Mouse (Mus musculus) forebrain, embryonic 15.5 days (tissue): ENCODE measurements around the gene Ube2b. TPM values are rescaled to one million over a fixed set of nuclear protein-coding genes. Genes with fewer than 3 reads are reported as not detected.

Source experiments
- ATAC-seq: fragments of 200-750 bp; cut with Nextera tagmentation; replicated peaks from 2 replicates; pipeline ENCODE4 v1.8.0; 2017; ENCODE audit warnings: mild to moderate bottlenecking, moderate TSS enrichment, moderate library complexity
- H3K27ac ChIP-seq: fragments of 300-500 bp; sonication (generic); replicated peaks from 2 replicates; pipeline ENCODE4 v1.5.1; 2015; ENCODE audit warnings: mild to moderate bottlenecking, inconsistent platforms
- H3K27me3 ChIP-seq: fragments of 300-500 bp; sonication (generic); 2 replicates; pipeline ENCODE4 v1.6.1; 2015; ENCODE audit warnings: inconsistent platforms
- H3K36me3 ChIP-seq: fragments of 300-500 bp; sonication (generic); 2 replicates; pipeline ENCODE4 v1.6.1; 2015; ENCODE audit warnings: mild to moderate bottlenecking, inconsistent platforms
- H3K4me1 ChIP-seq: fragments of 300-500 bp; sonication (generic); 2 replicates; pipeline ENCODE4 v1.6.1; 2015; ENCODE audit warnings: inconsistent platforms
- H3K4me2 ChIP-seq: fragments of 300-500 bp; sonication (generic); replicated peaks from 2 replicates; pipeline ENCODE4 v1.6.1; 2015; ENCODE audit warnings: mild to moderate bottlenecking, inconsistent platforms
- H3K4me3 ChIP-seq: fragments of 300-500 bp; sonication (generic); 2 replicates; pipeline ENCODE4 v1.5.1; 2015; ENCODE audit warnings: mild to moderate bottlenecking, inconsistent platforms
- H3K9ac ChIP-seq: fragments of 300-500 bp; sonication (generic); replicated peaks from 2 replicates; pipeline ENCODE4 v1.6.1; 2015; ENCODE audit warnings: mild to moderate bottlenecking, inconsistent platforms
- H3K9me3 ChIP-seq: fragments of 300-500 bp; sonication (generic); 2 replicates; pipeline ENCODE4 v1.6.1; 2016; ENCODE audit warnings: inconsistent platforms
- WGBS: fragments of 180-500 bp; shearing (Covaris S2); methylation state at CpG from one replicate; pipeline ENCODE4 v1.1.7; 2015; ENCODE audit warnings: mixed read lengths; 5-methylcytosine and 5-hydroxymethylcytosine counted together
- polyA plus RNA-seq: library from polyadenylated mRNA; unstranded; fragments of >200 nt; fragmentation: Nextera tagmentation; extraction: Ambion mirVana; gene quantifications from 2 replicates; pipeline ENCODE4 v1.2.1, GENCODE M21; 2015

The Ube2b gene
- polyA plus RNA-seq, 1 experiment from 2014 or later = 289 TPM

DNA sequence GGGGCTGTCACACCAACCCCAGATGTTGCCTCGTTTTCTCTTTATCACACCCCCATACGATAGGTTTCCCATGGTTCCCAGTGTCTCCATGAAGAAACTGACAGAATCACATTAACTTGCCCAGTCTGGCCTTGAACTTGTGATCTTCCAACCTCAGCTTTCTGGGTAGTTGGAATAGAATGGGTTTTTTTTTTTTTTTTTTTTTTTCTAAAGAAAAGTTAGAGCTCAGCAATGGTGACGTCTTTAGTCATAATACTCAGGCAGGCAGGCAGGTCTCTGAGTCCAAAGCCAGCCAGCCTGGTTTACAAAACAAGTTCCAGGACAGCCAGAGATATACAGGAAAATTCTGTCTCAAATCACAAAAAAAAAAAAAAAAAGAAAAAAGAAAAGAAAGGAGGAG is 56.3 kb downstream of the Ube2b start:
- ATAC-seq = no peak
- Histone ChIP-seq H3K9ac (no peak overlapping the region), H3K36me3 (no peaks in the 10 kb centered on the region), H3K4me2 (no peak overlapping the region), H3K4me3 (no peak overlapping the region), H3K27ac (no peak overlapping the region), H3K27me3 (no peaks in the 10 kb centered on the region), H3K4me1 (peaks cover 19% of the 10 kb centered on the region; the same call in 1 of the 2 replicates), H3K9me3 (no peaks in the 10 kb centered on the region)
- WGBS = 69% methylated on average over 3 of the region's 3 CpGs

DNA sequence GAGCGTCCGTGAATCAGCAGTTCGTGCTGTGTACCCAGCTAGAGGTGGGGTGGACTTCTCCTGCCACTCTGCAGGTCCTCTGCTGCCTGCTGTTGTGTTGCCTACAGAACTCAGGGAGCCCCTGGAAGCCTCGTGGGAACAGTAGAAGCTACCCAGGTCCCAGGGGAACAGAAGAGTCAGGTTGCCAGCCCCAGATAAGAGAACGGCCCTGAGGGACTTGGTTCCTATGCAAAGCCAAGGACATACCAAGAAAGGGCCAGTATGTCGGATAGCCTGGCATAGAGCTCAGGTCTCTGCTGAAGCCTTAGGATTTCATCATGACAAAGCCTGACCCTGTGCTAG is 57.1 kb downstream of the Ube2b start:
- no peak overlapping the region; the same call in 1 of the 2 replicates for H3K4me2 ChIP-seq
- no peak for ATAC-seq
- no peaks in the 10 kb centered on the region for H3K27me3 ChIP-seq
- H3K9ac ChIP-seq = no peak overlapping the region
- peaks cover 19% of the 10 kb centered on the region; the same call in 1 of the 2 replicates for H3K4me1 ChIP-seq
- H3K27ac ChIP-seq = peak overlapping the region; percentile 50
- WGBS = 64% methylated on average over 6 of the region's 6 CpGs
- no peak overlapping the region for H3K4me3 ChIP-seq
- no peaks in the 10 kb centered on the region for H3K36me3 ChIP-seq
- no peaks in the 10 kb centered on the region for H3K9me3 ChIP-seq

DNA sequence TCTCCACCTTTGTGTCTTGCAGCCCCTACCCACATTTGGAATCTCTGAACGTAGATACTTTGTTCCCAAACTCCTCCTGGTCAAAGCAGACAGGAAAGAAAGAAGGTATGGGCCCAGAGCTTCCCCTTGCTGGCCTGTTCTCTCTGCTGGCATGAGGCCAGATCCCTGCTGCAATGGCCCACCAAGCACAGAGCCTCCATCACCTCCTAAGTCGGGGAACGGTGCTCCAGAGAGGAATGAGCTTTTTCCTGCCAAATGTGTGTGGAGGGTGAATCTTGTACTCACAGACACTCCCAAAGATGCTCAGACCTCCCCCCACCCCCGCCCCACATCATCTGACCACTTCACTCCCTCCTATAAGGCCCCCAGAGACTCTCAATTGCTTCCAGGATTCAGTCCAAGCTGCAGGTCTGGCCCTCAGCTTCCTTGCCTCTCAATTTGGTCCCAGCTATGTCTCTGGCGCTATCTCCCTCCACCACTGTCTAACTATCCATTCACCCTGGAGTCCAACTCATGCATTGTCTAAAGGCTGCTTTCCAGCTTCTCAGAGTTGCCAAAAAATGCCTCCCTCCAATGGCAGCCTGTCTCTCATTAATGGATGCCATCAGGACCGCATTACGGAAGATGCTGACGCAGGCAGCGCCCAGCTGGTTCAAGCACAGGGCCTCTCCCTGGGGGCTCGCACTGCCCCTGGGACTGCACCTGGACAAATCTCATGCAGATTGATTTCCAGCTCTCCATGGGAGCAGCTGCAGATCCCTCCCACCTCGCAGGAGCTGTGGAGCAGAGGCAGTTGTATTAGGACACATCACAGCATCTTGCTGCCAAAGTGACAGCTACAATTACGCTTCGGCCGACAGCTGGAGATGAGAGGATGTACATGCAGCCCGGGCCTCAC is 57.7 kb downstream of the Ube2b start:
- no peak overlapping the region; the same call in 1 of the 2 replicates for H3K4me2 ChIP-seq
- no peaks in the 10 kb centered on the region for H3K9me3 ChIP-seq
- no peaks in the 10 kb centered on the region for H3K36me3 ChIP-seq
- H3K27me3 ChIP-seq = no peaks in the 10 kb centered on the region
- H3K4me3 ChIP-seq = no peak overlapping the region
- no peak overlapping the region for H3K9ac ChIP-seq
- WGBS = 54% methylated on average over 15 of the region's 15 CpGs
- H3K27ac ChIP-seq = peak overlapping the region; percentile 50
- ATAC-seq = peak; percentile 72
- H3K4me1 ChIP-seq = peaks cover 19% of the 10 kb centered on the region; the same call in 1 of the 2 replicates

DNA sequence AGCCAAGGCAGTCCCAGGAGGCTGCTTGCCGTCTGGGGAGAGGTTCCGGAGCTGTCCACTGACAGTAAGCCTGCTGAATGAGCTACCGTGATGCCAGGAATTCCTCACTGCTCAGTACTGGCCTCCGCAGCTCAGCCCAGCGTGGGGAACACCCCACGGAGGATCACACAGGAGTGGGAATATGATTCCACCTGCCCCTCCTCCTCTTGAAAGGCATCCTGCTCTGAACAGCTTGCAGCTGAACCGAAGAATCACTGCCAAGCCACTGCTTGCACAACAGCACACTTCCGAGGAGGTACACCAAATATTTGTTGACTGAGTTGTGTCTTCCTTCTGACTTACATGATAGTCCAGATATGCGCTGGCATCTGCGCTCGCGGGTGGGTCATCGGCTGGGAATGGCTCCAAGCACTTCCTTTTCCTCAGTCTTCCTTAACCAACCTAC is 60.0 kb downstream of the Ube2b start:
- WGBS = 77% methylated on average over 13 of the region's 13 CpGs
- H3K27ac ChIP-seq = no peak overlapping the region

DNA sequence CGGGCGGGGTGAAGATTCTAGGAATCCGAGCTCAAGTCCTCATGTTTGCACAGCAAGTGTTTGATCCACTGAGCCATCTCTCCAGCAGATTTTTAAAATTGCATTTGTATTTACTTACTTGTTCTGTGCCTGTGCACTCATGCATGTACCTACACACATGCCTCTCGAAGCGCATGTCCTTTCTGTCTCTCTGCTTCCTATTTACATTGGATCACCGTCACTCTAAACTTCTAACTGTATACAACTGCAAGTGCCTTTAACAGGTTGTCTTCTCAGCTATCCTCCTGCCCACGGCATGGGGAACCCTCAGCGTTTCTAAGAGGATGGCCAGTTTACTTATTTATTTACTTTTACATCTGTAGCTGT is 61.0 kb downstream of the Ube2b start:
- Histone ChIP-seq H3K9me3 (no peaks in the 10 kb centered on the region), H3K36me3 (no peaks in the 10 kb centered on the region), H3K4me3 (no peak overlapping the region), H3K9ac (no peak overlapping the region), H3K4me2 (no peak overlapping the region), H3K4me1 (peaks cover 12% of the 10 kb centered on the region; the same call in 1 of the 2 replicates), H3K27ac (no peak overlapping the region), H3K27me3 (no peaks in the 10 kb centered on the region)
- ATAC-seq = no peak
- WGBS = 85% methylated on average over 8 of the region's 8 CpGs

More for the DNA sequence above, 60.0 kb downstream of the Ube2b start:
- H3K4me3 ChIP-seq = no peak overlapping the region
- H3K9me3 ChIP-seq = no peaks in the 10 kb centered on the region
- H3K36me3 ChIP-seq = no peaks in the 10 kb centered on the region
- H3K4me2 ChIP-seq = no peak overlapping the region
- H3K27me3 ChIP-seq = no peaks in the 10 kb centered on the region
- no peak overlapping the region for H3K9ac ChIP-seq
- peaks cover 15% of the 10 kb centered on the region; the same call in 1 of the 2 replicates for H3K4me1 ChIP-seq
- no peak for ATAC-seq

DNA sequence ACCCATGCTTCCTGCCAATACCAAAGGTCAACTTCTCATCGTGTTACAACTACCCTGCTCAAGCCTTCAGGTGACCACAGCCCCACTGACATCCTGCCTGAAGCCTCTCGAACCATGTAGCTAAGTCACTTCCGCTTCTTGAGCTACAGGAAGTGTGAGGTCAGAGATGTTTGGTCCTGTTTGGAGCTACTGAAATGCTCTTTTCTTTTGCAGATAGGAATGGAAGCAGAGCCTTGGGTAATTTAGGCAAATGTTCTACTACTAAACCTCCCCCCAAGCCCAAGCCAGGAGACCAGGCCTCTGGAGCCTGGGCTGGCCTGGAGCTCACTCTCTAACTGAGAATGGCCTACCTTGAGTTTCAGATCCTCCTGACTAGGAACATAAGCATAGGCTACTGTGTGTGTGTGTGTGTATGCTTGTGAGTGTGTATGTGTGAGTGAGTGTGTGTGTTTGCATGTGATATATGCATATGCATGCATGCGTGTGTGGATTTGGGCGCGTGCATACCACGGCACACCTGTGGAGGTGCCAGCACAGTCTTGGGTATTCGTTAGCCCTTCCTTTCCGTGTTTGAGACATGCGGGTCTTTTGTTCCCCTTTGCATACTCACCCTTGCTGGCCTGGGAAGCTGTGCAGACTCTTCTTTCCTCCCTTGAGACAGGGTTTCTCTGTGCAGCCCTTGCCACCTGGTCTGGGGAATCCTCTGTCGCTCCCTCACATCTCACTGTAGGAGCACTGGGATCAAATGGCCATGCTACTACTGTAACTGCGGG is 61.6 kb downstream of the Ube2b start:
- whole genome bisulfite sequencing = 88% methylated on average over 12 of the region's 12 CpGs
- no peak overlapping the region for H3K27ac ChIP-seq
- H3K4me2 ChIP-seq = no peak overlapping the region
- no peak overlapping the region for H3K4me3 ChIP-seq
- no peaks in the 10 kb centered on the region for H3K9me3 ChIP-seq
- ATAC-seq = no peak
- H3K36me3 ChIP-seq = no peaks in the 10 kb centered on the region
- H3K4me1 ChIP-seq = peaks cover 12% of the 10 kb centered on the region; the same call in 1 of the 2 replicates
- H3K9ac ChIP-seq = no peak overlapping the region
- no peaks in the 10 kb centered on the region for H3K27me3 ChIP-seq

DNA sequence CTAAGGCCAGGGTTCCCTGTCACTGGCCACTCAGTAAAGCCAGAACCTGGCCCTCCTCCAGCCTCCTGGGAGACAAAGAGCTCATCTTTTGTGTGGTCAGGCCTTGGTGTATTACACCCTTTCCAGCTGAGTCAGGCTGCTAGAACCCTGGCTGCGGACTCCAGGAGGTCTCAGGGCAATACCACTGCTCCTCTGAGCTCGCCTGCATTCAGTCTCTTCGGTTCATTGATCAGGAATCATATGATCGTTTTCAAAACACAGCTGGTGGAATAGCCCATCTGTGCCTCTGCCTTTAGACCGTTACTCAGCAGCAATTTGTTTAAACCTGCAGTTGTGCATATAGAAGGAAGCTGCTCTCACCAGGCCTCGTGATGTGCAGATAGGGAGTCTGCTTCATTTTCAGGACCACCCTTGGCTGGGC is 63.2 kb downstream of the Ube2b start:
- 61% methylated on average over 6 of the region's 6 CpGs for WGBS
- Histone ChIP-seq H3K9me3 (no peaks in the 10 kb centered on the region), H3K4me1 (no peaks in the 10 kb centered on the region), H3K27ac (no peak overlapping the region), H3K36me3 (no peaks in the 10 kb centered on the region), H3K27me3 (no peaks in the 10 kb centered on the region), H3K4me3 (no peak overlapping the region), H3K4me2 (no peak overlapping the region), H3K9ac (no peak overlapping the region)
- no peak for ATAC-seq

DNA sequence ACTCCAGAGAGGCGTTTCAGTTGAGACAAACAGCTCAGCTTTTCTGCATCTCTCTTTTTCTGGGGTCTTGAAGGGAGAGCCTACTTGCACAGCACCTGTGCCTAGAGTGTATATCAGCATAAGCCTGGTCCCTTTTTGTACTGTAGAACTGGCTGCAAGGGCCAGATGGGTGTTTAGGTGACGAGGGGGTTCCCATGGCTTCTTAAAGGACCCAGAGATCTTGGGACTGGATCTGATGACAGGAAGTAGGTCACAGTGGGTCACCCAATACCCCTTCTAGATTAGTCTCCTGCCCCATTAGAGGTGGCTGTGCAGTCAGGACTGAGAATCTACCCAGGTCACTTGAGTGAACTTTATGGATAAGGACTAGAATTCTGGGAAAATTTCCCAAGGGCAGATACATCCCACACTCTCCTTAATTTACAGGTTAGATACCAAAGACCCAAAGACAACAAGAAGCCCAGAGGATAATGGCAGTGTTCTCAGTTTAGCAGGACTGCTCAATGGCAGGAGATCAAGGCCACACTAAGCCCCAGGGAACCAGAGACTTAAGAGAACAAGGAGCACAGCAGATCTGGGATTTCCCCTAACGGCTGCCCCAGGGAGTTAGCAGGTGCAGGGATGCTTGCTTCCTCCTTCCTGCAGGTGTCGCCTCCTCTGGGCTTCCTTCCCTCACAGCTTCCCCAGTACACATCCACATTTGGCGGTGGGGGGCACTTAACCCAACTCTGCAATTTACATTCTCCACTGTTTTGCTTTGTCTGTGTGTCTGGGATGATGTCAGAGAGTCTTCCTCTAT is 64.7 kb downstream of the Ube2b start:
- Histone ChIP-seq H3K9ac (no peak overlapping the region), H3K4me2 (no peak overlapping the region), H3K36me3 (no peaks in the 10 kb centered on the region), H3K27me3 (no peaks in the 10 kb centered on the region), H3K4me3 (no peak overlapping the region), H3K9me3 (no peaks in the 10 kb centered on the region), H3K4me1 (no peaks in the 10 kb centered on the region), H3K27ac (no peak overlapping the region)
- no peak for ATAC-seq
- 65% methylated on average over 5 of the region's 5 CpGs for WGBS

Other genes starting within 250 kb of the Ube2b start
- gene Sec24a, start 237.1 kb downstream of the Ube2b start, polyA plus RNA-seq = 10.7 and 10.9 TPM in 2 replicates
- gene Sar1b, start 237.1 kb downstream of the Ube2b start, polyA plus RNA-seq = 145 and 151 TPM in 2 replicates
- gene Jade2, start 143.1 kb downstream of the Ube2b start, polyA plus RNA-seq = 0.45 and 0.47 TPM in 2 replicates
- 113 and 118 TPM in 2 replicates for gene Cdkn2aipnl, start 33.1 kb downstream of the Ube2b start, polyA plus RNA-seq
- 23.9 and 25.3 TPM in 2 replicates for gene Cdkl3, start 3.5 kb upstream of the Ube2b start, polyA plus RNA-seq
- gene Ppp2ca, start 97.9 kb upstream of the Ube2b start, polyA plus RNA-seq = 116 and 129 TPM in 2 replicates
- not detected in 2 replicates for gene Olfr1373, start 144.8 kb upstream of the Ube2b start, polyA plus RNA-seq
- gene Olfr1371, start 213.2 kb upstream of the Ube2b start, polyA plus RNA-seq = not detected in 2 replicates
- 1,081 and 1,145 TPM in 2 replicates for gene Skp1a, start 231.2 kb upstream of the Ube2b start, polyA plus RNA-seq